Mouse (Mus musculus): ENCODE measurements around the gene Arhgap22.

Gene Arhgap22

GRCm38 (mm10) chr14:33287920-33288319 is 74.1 kb downstream of the Arhgap22 start:
- no peak for DNase-seq

- no peak for DNase-seq
Observed at GRCm38 (mm10) chr14:33290038-33290437, 76.2 kb downstream of the Arhgap22 start.

DNA sequence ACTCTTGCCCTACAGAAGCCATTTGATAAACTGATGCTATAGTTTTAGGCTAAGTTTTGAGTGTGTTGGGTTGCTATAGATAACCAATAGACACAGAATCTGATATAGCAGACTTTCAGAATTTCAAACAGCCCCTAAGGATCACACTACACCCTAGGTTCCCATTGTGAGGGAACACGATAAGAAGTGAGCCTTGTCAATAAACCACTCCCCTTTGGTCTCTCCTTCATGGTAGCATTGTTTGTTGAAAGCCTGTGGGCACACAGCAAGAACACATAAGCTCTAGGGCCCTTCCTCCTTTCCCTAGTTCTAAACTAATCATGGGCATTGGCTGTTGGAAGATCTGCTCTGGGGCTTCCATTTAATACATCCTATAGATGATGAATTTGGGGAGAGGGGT is 80.7 kb downstream of the Arhgap22 start:
- DNase-seq, result no peak

GRCm38 (mm10) chr14:33296698-33297341 is 83.0 kb downstream of the Arhgap22 start:
- DNase-seq, result peak; percentile 82

DNA sequence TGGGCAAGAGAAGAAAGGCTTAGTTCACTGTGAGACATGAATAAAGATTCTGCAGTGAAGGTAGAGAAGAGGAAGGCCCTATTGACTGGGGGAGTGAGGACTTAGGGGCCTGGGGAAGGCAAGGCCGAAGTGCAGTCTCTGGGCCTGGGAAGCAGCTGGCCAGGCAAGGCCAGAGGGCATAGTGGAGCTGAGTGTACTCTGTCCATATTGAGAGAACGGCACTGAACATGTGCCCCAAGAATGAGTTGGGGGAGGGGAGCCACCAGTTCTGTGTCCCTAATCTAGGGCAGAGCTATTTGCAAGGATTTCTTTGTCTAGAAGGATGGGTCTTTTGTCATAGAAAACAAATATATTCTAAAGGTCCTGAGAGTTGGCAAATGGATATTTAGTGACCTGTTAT is 86.8 kb downstream of the Arhgap22 start:
- no peak for DNase-seq

DNA sequence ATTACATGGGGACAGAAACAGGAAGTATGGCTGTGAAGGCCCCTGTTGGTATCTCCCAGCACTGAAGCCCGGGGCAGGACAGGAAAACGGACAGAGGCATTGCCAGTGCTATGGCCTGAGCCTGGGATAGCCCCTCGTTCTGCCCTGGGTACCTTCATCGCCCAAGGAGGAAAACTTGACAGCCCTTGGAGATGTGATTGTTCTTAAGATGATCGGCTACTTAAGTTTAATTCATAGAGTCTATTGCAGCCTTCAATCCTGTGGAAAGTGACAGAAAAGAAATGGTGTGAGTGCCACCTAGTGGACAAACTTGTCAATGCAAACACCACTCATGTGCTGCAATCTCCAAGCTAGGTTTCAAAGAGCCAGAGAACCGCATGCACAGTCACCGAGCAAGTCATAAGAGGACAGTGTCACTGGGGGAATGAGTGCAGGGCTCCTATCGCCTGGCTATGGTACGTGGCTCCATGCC is 89.6 kb downstream of the Arhgap22 start:
- peak; percentile 85 for DNase-seq

DNA sequence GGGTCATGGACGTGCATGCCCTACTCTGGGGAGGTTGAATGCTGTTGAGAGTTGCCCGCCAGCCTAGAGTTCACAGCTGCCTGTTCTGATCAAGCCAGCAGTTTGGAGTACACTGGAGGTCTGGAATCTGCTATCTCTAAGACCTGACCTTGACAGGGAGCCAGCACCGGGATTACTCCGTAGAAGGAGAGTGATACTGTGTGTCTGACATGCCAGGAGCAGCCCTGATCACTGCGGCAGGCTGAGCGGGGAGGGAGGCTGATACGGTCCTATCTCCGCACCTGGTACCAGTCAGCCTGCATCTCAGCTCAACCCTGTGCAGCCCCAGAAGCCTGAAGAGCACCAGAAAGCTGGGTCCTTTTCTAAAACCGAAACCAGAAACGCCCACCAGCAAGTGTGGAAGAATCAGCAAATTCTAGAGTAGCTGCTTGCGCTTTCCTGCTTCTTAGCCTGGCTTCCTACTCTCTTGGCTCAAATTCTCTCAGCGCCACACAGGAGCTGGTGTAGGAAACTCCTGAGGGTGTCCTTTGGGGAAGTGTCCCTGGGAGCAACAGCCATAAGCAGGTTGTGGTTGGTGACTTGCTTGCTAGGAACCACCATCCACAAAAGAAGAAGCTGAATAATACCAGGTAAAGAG is 91.9 kb downstream of the Arhgap22 start:
- peak; percentile 19 for DNase-seq

DNA sequence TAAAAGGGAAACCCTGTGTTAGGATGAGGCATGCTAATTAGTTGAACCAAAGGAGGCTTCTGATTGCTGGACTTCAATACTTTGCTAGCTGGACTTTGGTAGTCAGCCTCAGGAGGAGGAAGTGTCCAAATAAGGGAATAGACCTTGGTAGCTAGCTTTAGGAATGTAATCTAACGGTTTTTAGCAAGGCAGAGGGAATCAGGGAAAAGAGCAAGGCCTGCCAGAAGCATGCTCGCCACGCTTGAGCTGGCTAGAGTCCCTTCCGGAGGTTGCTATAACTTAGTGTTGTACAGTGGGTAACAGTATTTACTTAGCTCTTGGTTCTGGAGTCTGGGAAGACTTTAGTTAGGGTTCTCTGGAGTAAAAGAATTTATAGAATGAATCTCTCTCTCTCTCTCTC is 96.9 kb downstream of the Arhgap22 start:
- no peak for DNase-seq

- DNase-seq, result no peak
Observed at GRCm38 (mm10) chr14:33312309-33312708, 98.5 kb downstream of the Arhgap22 start.

DNA sequence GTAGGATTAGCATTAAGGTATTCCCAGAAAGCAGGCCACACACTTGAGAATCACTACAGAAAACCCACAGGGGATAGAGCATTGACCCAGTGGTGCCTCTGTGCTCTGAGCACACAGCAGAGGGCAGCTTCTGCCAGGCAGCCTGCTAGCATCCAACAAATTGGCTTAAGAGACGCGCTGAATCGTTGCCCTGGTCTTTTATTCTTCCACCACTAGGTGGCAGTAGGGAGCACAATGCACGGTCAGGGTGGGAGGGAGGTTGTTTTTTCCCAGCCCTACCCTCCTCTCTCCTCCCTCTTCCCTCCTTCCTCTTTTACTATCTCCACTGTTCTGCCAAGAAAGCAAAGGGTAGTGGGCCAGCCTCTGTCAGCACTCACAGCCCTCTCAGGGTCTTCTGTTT is 99.8 kb downstream of the Arhgap22 start:
- peak; percentile 63 for DNase-seq

DNA sequence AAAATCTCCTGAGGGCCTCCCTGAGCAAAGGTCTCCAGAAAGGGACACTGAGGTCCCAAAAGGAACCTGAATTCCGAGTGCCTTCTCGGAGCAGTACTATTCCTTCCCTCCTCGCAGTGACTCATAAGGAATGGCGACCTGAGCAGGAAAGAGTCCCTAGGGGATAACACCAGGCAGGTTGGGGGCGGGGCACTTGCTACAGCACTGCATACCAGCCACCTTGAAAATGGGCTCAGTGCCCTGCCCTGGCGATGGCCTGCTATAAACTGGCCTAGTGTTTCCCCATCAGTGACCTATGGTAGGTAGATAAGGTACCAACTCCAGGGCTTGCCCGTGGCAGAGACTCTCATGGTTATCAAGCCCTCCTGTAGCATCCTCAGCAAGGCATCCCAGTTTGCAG is 100.3 kb downstream of the Arhgap22 start:
- no peak for DNase-seq

DNA sequence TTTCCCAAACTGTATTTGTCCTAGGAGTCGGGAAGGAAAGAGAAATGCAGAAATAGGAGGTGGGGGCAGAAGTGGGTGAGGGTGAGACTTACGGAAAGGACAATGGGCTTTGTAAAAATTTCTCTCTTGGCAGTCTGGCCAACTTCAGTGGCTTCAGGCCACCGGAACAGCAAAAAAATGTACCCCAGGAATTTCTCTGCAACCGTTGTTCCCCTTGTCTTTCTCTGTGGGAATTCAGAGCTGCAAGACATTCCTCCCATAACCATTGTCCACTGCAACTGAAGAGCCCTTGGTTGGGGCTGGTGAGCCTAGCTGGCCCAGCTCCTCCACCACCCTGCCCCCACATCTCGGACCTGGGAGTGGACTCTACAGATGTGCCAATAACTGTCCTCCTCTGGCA is 101.3 kb downstream of the Arhgap22 start:
- no peak for DNase-seq

GRCm38 (mm10) chr14:33315771-33316170 is 101.9 kb downstream of the Arhgap22 start:
- DNase-seq, result no peak

GRCm38 (mm10) chr14:33317946-33318345 is 104.1 kb downstream of the Arhgap22 start:
- DNase-seq, result no peak

- peak; percentile 51 for DNase-seq
Observed at GRCm38 (mm10) chr14:33319541-33320521, 106.0 kb downstream of the Arhgap22 start.

- no peak for DNase-seq
Observed at GRCm38 (mm10) chr14:33320856-33321255, 107.0 kb downstream of the Arhgap22 start.

DNA sequence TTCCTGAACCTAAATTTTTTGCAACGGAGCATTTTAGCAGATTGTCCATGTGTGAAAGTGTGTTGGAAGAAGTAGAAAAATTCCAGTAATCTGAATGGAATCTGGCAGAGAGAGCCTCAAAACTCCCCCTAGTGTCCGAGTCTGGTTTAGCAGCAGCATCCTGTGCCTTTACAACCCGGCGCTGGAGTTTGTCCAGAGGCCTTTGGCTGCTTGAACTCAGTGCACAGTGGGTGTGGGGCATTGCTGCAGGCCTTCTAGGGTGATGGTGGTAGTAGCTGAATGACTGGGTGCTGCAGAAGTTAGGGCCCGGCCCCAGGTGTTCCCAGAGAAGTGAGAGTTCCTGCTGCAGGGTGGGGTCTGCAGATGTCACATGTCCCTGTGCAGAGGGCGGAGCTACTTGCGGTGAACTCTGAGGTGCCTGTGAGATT is 108.8 kb downstream of the Arhgap22 start:
- peak; percentile 53 for DNase-seq

DNA sequence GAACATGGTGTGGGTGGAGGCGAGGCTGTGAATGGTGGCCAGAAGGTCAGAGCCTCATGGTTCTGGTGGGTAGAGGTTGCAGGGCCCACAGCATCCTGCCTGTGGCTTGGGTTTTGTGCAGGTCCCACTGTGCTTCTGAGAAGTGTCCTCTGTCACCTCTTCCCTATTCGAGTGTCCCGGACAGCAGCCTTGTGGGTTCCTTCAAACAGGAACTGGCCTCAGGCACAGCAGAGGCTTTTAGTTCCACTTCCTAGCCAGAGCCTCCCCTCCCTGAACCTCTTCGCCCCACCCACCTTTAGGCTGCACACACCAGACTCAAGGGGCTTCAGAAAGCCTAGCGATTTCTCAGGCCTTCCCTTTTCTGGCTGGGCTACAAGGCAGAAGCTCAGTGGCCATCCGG is 110.7 kb downstream of the Arhgap22 start:
- DNase-seq, result no peak

GRCm38 (mm10) chr14:33328369-33328768 is 114.5 kb downstream of the Arhgap22 start:
- DNase-seq, result peak; percentile 20

- DNase-seq, result no peak
Observed at GRCm38 (mm10) chr14:33329297-33329805, 115.5 kb downstream of the Arhgap22 start.

- no peak for DNase-seq
Observed at GRCm38 (mm10) chr14:33330986-33331385, 117.2 kb downstream of the Arhgap22 start.

GRCm38 (mm10) chr14:33331627-33332026 is 117.8 kb downstream of the Arhgap22 start:
- no peak for DNase-seq

DNA sequence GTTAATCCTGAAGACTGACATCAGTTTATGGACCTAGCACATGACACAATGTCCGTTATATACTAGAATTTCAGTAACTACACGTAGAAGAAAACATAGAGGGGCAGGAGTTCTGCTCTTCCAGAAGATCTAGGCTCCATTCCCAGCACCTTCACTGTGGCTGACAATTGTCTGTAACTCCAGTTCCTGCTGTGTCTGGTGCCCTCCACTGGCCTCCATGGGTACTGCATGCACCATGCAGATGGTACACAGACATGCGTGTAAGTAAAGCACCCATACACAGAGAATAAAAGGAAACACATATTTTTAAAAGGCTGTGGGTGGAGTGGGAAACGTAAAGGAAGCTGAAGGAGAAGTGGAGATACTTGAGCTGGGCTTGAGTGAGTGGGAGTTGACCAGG is 120.0 kb downstream of the Arhgap22 start:
- DNase-seq, result no peak

Data from right cerebral cortex, adult 18-20 months (tissue).